Mouse (Mus musculus) erythroblast, embryonic 14.5 days (primary cell): ENCODE measurements around the gene Cc2d1b.

Source experiments
- GATA1 ChIP-seq: IDR thresholded peaks from 2 replicates; pipeline ENCODE4 v1.6.1; 2012; ENCODE audit warnings: low read length, inconsistent platforms, mixed read lengths
- TAL1 ChIP-seq: IDR thresholded peaks from 3 replicates; pipeline ENCODE4 v1.6.1; 2012; ENCODE audit warnings: low read length, inconsistent platforms, mixed read lengths

DNA sequence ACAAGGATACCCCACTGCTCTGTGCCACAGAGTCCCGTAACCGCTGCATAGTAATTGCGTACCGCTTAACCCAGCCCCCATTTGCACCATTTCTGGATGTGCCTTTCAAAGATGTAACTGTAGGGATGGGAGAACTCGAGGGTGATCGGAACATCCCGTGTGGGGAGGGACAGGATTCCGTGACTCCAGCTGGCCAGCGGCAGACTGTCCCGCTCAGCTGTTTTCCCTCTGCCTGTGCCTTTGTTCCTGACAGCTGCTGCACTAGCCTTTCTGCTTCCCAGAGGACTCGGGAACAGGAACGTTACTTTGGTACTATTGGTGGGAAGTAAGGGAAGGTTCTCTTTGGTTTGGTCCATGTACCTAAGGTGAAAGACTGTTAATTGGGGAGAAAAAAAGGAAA, 14.0 kb downstream of the Cc2d1b start:
- TF ChIP-seq TAL1: no peak
- TF ChIP-seq GATA1: no peak
